Mouse (Mus musculus): ENCODE measurements at regions not wholly inside any gene's neighbourhood (a gene's known extent, or its start where the extent isn't known, plus 50 kb on each side); places are given as distances from the start of the nearest gene placed in this dataset.

DNA sequence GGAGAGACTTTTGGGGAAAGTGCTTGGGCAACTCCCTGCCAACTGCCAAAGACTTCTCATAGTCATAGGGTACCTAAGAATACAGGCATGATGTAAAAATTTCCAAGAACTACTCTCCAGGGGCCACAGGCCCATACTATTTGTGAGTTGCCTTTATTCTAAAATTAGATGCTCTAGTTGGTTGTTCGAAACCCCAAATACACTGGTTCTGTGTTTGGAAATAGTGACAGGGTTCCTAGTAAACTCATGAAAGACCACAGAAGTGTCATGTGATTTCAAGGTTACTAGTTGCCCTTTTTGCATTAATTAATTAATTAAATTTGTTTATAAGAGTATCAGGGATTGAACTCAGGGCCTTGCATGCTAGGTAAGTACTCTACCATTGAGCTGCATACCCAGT lies 77.8 kb downstream of the Cxcr4 start:
- TF ChIP-seq CTCF (IDR thresholded peaks at IDR 0.05) (no peak), EP300 (IDR thresholded peaks at IDR 0.05) (no peak)
